Mouse (Mus musculus): ENCODE measurements around the gene Nfe2.

GRCm38 (mm10) chr15:103284647-103285046, 26.4 kb upstream of the Nfe2 start:
- TF ChIP-seq POLR2A (IDR thresholded peaks at IDR 0.05; ENCODE audit: low read depth, low read length): no peak
- peak; percentile 29; the same call in 1 of the 2 replicates for TF ChIP-seq CTCF (IDR thresholded peaks at IDR 0.05; ENCODE audit: extremely low read depth, insufficient read length, insufficient replicate concordance, low read depth, low read length)
